Mouse (Mus musculus) thymus, postnatal 14 days (tissue): ENCODE results near the gene Tbc1d10c.
"Not testable (repeated sequence)": the region's sequence is repeated elsewhere in the genome, so short reads cannot be mapped to it uniquely, and the experiment has no call there.

Source experiments
- DNase-seq: peaks from one replicate; pipeline ENCODE4 v3.0.0; 2021

Tbc1d10c gene

GRCm38 (mm10) chr19:4140147-4140546 is 50.9 kb downstream of the Tbc1d10c start:
- DNase-seq, result no peak

GRCm38 (mm10) chr19:4139446-4139845 is 51.6 kb downstream of the Tbc1d10c start, which contains the start of gene Gpr152:
Gene Gpr152, plus strand, starts transcription at chr19:4139787.
- no peak for DNase-seq

DNA sequence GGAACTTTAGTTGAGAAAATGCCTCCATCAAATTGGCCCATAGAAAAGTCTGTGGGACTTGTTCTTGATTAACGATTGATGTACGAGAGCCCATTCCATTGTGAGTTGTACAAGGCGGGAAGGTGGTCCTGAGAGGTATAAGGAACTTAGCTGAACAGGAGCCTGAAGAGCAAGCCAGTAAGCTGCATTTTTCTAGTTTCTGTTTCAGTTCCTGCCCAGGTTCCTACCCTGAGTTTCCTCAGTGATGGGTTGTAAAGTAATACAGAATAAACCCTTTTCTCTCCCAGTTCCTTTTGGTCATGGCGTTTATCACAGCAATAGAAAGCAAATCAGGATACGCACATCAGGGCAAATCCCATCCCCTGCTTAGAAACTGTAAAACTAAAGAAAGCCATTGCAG is 53.2 kb downstream of the Tbc1d10c start:
- DNase-seq, result no peak

DNA sequence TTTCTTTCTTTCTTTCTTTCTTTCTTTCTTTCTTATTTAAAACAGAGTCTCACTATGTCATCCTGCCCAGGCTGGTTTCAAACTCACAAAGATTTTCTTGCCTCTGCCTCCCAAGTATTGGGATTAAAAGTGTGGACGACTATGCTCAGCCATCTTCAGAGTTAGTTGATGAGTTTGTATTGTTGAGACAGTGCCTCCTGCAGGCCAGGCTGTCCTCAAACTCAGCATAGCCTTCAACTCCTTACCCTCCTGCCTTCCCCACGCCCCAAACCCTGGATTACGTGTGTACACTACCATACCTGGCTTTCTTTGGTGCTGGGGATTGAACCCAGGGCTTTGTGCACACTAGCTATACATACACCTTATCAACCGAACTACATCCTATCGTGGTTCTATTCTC is 54.6 kb downstream of the Tbc1d10c start:
- DNase-seq, result no peak

DNA sequence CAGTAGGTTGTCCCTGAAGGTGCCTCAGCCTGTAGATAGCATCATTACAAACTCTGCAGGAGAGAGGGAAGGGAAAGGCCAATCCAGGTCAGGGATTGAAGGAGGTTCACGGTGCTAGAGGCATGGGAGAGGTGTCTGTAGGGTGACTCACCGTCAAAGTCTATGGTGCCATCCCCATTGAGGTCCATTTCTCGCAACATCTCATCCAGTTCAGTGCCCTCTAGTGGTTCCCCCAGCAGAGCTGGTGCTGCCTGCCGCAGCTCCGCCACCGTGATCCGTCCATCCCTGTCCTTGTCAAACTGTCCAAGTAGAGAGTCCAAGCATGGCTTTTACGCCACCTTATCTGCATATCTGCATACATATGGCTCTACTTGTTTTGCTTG is 55.1 kb downstream of the Tbc1d10c start:
- DNase-seq, result not testable (repeated sequence)

DNA sequence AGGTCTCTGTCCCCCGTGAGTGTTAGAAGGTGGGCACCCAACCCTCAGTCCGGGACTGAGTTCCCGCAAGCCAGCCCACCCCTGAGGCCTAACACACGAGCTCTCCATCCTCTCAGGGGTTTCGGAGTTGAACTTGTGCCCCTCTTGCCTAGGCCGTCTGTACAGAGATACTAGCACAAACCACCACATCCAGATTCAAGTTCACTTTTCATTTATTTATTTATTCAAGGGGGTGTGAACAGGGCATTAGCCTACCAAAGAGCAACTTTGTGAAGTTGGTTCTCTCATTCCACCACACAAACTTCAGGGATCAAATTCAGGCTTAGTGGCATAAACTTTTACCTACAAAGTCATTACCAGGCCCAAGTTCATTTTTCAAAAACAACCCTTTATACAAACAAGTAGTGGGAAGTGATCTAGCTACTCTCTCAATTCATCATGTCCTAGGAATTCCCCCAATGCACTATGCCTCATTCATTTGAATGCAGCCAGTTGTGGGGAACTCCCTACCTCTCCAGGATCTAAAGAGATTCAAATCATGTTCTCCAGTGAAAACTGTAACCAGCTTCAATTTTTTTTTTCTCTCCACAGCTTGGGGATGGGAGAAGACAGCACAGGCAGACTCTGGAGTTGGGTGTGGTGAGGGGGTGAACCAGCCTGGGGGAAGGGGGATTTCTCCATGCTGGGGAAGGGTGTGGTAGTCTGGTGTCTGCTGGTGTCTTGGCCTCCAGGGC is 55.7 kb downstream of the Tbc1d10c start:
- not testable (repeated sequence) for DNase-seq

DNA sequence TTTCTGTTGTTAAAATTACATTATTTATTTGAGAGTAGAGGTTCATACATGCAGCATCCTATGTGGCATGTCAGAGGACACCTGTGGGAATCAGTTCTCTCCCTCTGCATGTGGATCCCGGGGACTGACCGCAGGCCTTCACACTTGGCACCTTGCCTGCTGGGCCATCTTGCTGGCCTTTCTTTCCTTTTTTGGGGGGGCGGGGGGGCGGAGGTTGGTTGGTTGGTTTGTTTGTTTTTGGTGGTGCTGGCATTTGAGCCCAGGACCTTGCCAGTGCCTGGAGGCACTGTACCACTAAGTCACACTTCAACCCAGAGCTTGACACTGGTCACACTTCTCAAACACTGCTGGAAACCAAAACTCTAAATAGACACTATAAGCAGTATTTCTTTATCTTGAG is 56.7 kb downstream of the Tbc1d10c start:
- DNase-seq, result no peak
